Comparison of ENCODE assay signal across 8 mouse cellular contexts in genomic region chr5:75043011-75043445, GRCm38 (mm10). TPM values are rescaled to one million over a fixed set of nuclear protein-coding genes. Genes with fewer than 3 reads are reported as not detected.
DNase-seq lines count a peak whose midpoint lies in the region; ATAC-seq and TF ChIP-seq lines count a peak whose summit lies in the region.

No protein-coding gene starts in this region.

- no peak for ATAC-seq in neural tube, embryonic 12.5 days (ENCODE audit: low FRiP score, low read depth)

- DNase-seq in adrenal gland, adult 2 months = peak; percentile 19
- no peak for DNase-seq in adrenal gland, adult 8-10 months
- peak; percentile 39 for DNase-seq in 3T3-L1 (ENCODE audit: low read depth, low spot score)
- no peak for DNase-seq in limb, embryonic 10.5 days (ENCODE audit: low spot score)
- DNase-seq in thymus, postnatal 14 days = no peak
- DNase-seq in urinary bladder, postnatal 25 days (ENCODE audit: low spot score) = no peak

- H3K4me1 ChIP-seq in embryonic fibroblast, embryonic 13.5 days (ENCODE audit: control insufficient read depth, insufficient read depth, low read length) = peaks cover 7% of the 10 kb centered on the region
- H3K4me1 ChIP-seq in limb, embryonic 10.5 days = peaks cover 20% of the 10 kb centered on the region
- peaks cover 12% of the 10 kb centered on the region for H3K4me1 ChIP-seq in neural tube, embryonic 12.5 days

- H3K9me3 ChIP-seq in limb, embryonic 10.5 days (replicated peaks) = no peaks in the 10 kb centered on the region
- H3K9me3 ChIP-seq in neural tube, embryonic 12.5 days = no peaks in the 10 kb centered on the region

- no peak for TF ChIP-seq CTCF in embryonic fibroblast, embryonic 13.5 days (IDR thresholded peaks at IDR 0.05; ENCODE audit: borderline replicate concordance, insufficient read depth, low read length)

- no peak overlapping the region for H3K27ac ChIP-seq in embryonic fibroblast, embryonic 13.5 days (ENCODE audit: insufficient read depth, low read length)
- H3K27ac ChIP-seq in limb, embryonic 10.5 days = no peak overlapping the region
- H3K27ac ChIP-seq in neural tube, embryonic 12.5 days = no peak overlapping the region

- H3K4me2 ChIP-seq in neural tube, embryonic 12.5 days (replicated peaks) = peak overlapping the region; percentile 88

- H3K4me3 ChIP-seq in embryonic fibroblast, embryonic 13.5 days (ENCODE audit: insufficient read depth, low read length) = peak overlapping the region; percentile 96
- H3K4me3 ChIP-seq in limb, embryonic 10.5 days = peak overlapping the region; percentile 99
- peak overlapping the region; percentile 95 for H3K4me3 ChIP-seq in neural tube, embryonic 12.5 days

- peak overlapping the region; percentile 97 for H3K9ac ChIP-seq in neural tube, embryonic 12.5 days

- TF ChIP-seq POLR2A in embryonic fibroblast, embryonic 13.5 days (IDR thresholded peaks at IDR 0.05; ENCODE audit: low read depth, low read length) = no peak

- H3K27me3 ChIP-seq in limb, embryonic 10.5 days (ENCODE audit: low read depth, poor library complexity, severe bottlenecking) = no peaks in the 10 kb centered on the region
- H3K27me3 ChIP-seq in neural tube, embryonic 12.5 days (replicated peaks) = no peaks in the 10 kb centered on the region

- 74% methylated on average over 9 of the region's 9 CpGs for WGBS in limb, embryonic 10.5 days
- 60% methylated on average over 9 of the region's 9 CpGs for WGBS in neural tube, embryonic 12.5 days

- peaks cover 11% of the 10 kb centered on the region for H3K36me3 ChIP-seq in limb, embryonic 10.5 days
- H3K36me3 ChIP-seq in neural tube, embryonic 12.5 days = peaks cover 4% of the 10 kb centered on the region; the same call in 1 of the 2 replicates

RNA-seq across cellular contexts. Expression of gene Chic2, which starts 1.5 kb away (rescaled TPM):
- total RNA-seq in adrenal gland, adult 2 months (2021) = 10 to 100 TPM; 25.6 to 32.2 TPM
- 1.1 and 1.4 TPM in 2 replicates for polyA plus RNA-seq in adrenal gland, adult 2 months (2012; rRNA removed)
- total RNA-seq in adrenal gland, adult 8-10 months (2022) = 10 to 100 TPM; 22.8 to 28.3 (median 24.4) TPM
- 24.9 and 29.4 TPM in 2 replicates for polyA plus RNA-seq in embryonic fibroblast, embryonic 13.5 days (2011; ENCODE audit: insufficient read length, low read depth, missing spikeins)
- 36.9 and 40.0 TPM in 2 replicates for polyA plus RNA-seq in limb, embryonic 10.5 days (2016; fragmentation: Nextera tagmentation; extraction: Ambion mirVana)
- 53.6 and 57.4 TPM in 2 replicates for polyA plus RNA-seq in neural tube, embryonic 12.5 days (2016; fragmentation: Nextera tagmentation; extraction: Ambion mirVana)

RNA-seq across cellular contexts. Expression of gene Gsx2, which starts 32.4 kb away (rescaled TPM):
- not detected for total RNA-seq in adrenal gland, adult 2 months (2021)
- not detected in 2 replicates for polyA plus RNA-seq in adrenal gland, adult 2 months (2012; rRNA removed)
- total RNA-seq in adrenal gland, adult 8-10 months (2022) = not detected
- not detected in 2 replicates for polyA plus RNA-seq in embryonic fibroblast, embryonic 13.5 days (2011; ENCODE audit: insufficient read length, low read depth, missing spikeins)
- not detected in 2 replicates for polyA plus RNA-seq in limb, embryonic 10.5 days (2016; fragmentation: Nextera tagmentation; extraction: Ambion mirVana)
- 9.4 and 12.2 TPM in 2 replicates for polyA plus RNA-seq in neural tube, embryonic 12.5 days (2016; fragmentation: Nextera tagmentation; extraction: Ambion mirVana)

Comparison
In these comparisons a context has a peak if more than half of its experiments do, and no peak if none do; other contexts are left out.
1. DNase-seq: peak in adrenal gland, adult 2 months (single experiment) and 3T3-L1 (single experiment); none in adrenal gland, adult 8-10 months (single experiment), limb, embryonic 10.5 days (single experiment), thymus, postnatal 14 days (single experiment) and urinary bladder, postnatal 25 days (single experiment).
2. RNA of gene Chic2, which starts 1.5 kb away (polyA plus RNA-seq): 53.6 to 57.4 TPM in neural tube, embryonic 12.5 days, 36.9 to 40.0 TPM in limb, embryonic 10.5 days and 24.9 to 29.4 TPM in embryonic fibroblast, embryonic 13.5 days; 1.1 to 1.4 TPM in adrenal gland, adult 2 months; every median in the first group is over 10 times any median in the second.
3. RNA of gene Gsx2, which starts 32.4 kb away (polyA plus RNA-seq): 9.4 to 12.2 TPM in neural tube, embryonic 12.5 days; not detected in adrenal gland, adult 2 months, not detected in embryonic fibroblast, embryonic 13.5 days and not detected in limb, embryonic 10.5 days; every median in the first group is over 10 times any median in the second.
4. Peak in every context shown above with its lines, with median percentiles within 50 percentile points of each other: H3K4me3 ChIP-seq.